Mouse (Mus musculus) subcutaneous adipose tissue, adult 2 months (tissue): Measurements from ENCODE around the gene Slfn1. TPM values are rescaled to one million over a fixed set of nuclear protein-coding genes. Genes with fewer than 3 reads are reported as not detected.

Source experiments
- polyA plus RNA-seq: library from polyadenylated mRNA; depleted of rRNA; stranded (reverse); fragments of >200 nt; gene quantifications from 2 replicates; pipeline ENCODE4 v1.2.3, GENCODE M21; 2012; ENCODE audit warnings: low replicate concordance; rRNA removed

Gene Slfn1
- 0.59 and 1.6 TPM in 2 replicates for polyA plus RNA-seq

GRCm38 (mm10) chr11:83116597-83117227 is at the start of gene Slfn1:
Gene Slfn1 (plus strand): TSS chr11:83116849.

Other genes starting within 250 kb of the Slfn1 start
- 12.6 and 19.7 TPM in 2 replicates for gene Rffl, start 245.6 kb upstream of the Slfn1 start, polyA plus RNA-seq
- gene Rad51d, start 226.2 kb upstream of the Slfn1 start, polyA plus RNA-seq: 21.9 and 36.2 TPM in 2 replicates
- gene Fndc8, start 224.7 kb upstream of the Slfn1 start, polyA plus RNA-seq: 1.0 and 4.9 TPM in 2 replicates
- 23.3 and 60.5 TPM in 2 replicates for gene Nle1, start 208.4 kb upstream of the Slfn1 start, polyA plus RNA-seq
- gene Unc45b, start 206.3 kb upstream of the Slfn1 start, polyA plus RNA-seq: 11.4 and 20.0 TPM in 2 replicates
- gene Slfn5, start 165.5 kb upstream of the Slfn1 start, polyA plus RNA-seq: 23.4 and 39.9 TPM in 2 replicates
- gene Slfn9, start 125.0 kb upstream of the Slfn1 start, polyA plus RNA-seq: 0.95 and 3.2 TPM in 2 replicates
- 0.40 and 1.5 TPM in 2 replicates for gene Slfn8, start 96.0 kb upstream of the Slfn1 start, polyA plus RNA-seq
- 7.2 and 12.0 TPM in 2 replicates for gene Slfn2, start 51.7 kb upstream of the Slfn1 start, polyA plus RNA-seq
- 0.26 and 1.0 TPM in 2 replicates for gene Slfn4, start 58.3 kb downstream of the Slfn1 start, polyA plus RNA-seq
- gene Slfn3, start 74.5 kb downstream of the Slfn1 start, polyA plus RNA-seq: 1.1 TPM in 2 replicates
- gene Slfn14, start 169.9 kb downstream of the Slfn1 start, polyA plus RNA-seq: not detected in 2 replicates
- gene Ap2b1, start 182.2 kb downstream of the Slfn1 start, polyA plus RNA-seq: 45.1 and 61.0 TPM in 2 replicates
- gene Pex12, start 185.7 kb downstream of the Slfn1 start, polyA plus RNA-seq: 10.3 and 12.4 TPM in 2 replicates